Mouse (Mus musculus) hindbrain, embryonic 13.5 days (tissue): ENCODE measurements around the gene Kcnn3. TPM values are rescaled to one million over a fixed set of nuclear protein-coding genes. Genes with fewer than 3 reads are reported as not detected.

Source experiments
- ATAC-seq: fragments of 200-750 bp; cut with Nextera tagmentation; 2 replicates; pipeline ENCODE4 v1.8.0; 2017; ENCODE audit warnings: moderate TSS enrichment; ENCODE audit not compliant: low FRiP score
- H3K27ac ChIP-seq: fragments of 300-500 bp; sonication (generic); 2 replicates; pipeline ENCODE4 v1.5.1; 2015; ENCODE audit warnings: inconsistent platforms, mild to moderate bottlenecking, moderate library complexity
- H3K27me3 ChIP-seq: fragments of 300-500 bp; sonication (generic); 2 replicates; pipeline ENCODE4 v1.6.1; 2015; ENCODE audit warnings: mild to moderate bottlenecking, inconsistent platforms
- H3K36me3 ChIP-seq: fragments of 300-500 bp; sonication (generic); 2 replicates; pipeline ENCODE4 v1.6.1; 2015; ENCODE audit warnings: mild to moderate bottlenecking, inconsistent platforms
- H3K4me1 ChIP-seq: fragments of 300-500 bp; sonication (generic); replicated peaks from 2 replicates; pipeline ENCODE4 v1.6.1; 2015; ENCODE audit warnings: inconsistent platforms
- H3K4me2 ChIP-seq: fragments of 300-500 bp; sonication (generic); 2 replicates; pipeline ENCODE4 v1.6.1; 2015; ENCODE audit warnings: inconsistent platforms, mild to moderate bottlenecking, moderate library complexity
- H3K4me3 ChIP-seq: fragments of 300-500 bp; sonication (generic); 2 replicates; pipeline ENCODE4 v1.5.1; 2015; ENCODE audit warnings: mild to moderate bottlenecking, inconsistent platforms
- H3K9ac ChIP-seq: fragments of 300-500 bp; sonication (generic); 2 replicates; pipeline ENCODE4 v1.6.1; 2015; ENCODE audit warnings: mild to moderate bottlenecking, inconsistent platforms
- H3K9me3 ChIP-seq: fragments of 300-500 bp; sonication (generic); 2 replicates; pipeline ENCODE4 v1.6.1; 2016; ENCODE audit warnings: inconsistent platforms
- WGBS: fragments of 180-500 bp; shearing (Covaris S2); methylation state at CpG from one replicate; pipeline ENCODE4 v1.1.7; 2015; 5-methylcytosine and 5-hydroxymethylcytosine counted together
- polyA plus RNA-seq: library from polyadenylated mRNA; unstranded; fragments of >200 nt; fragmentation: Nextera tagmentation; extraction: Ambion mirVana; gene quantifications from 2 replicates; pipeline ENCODE4 v1.2.1, GENCODE M21; 2015

Gene Kcnn3
- polyA plus RNA-seq, 1 experiment from 2014 or later, result 6.6 TPM

GRCm38 (mm10) chr3:89659938-89660620 lies 140.1 kb downstream of the Kcnn3 start:
- Histone ChIP-seq H3K36me3 (no peaks in the 10 kb centered on the region), H3K27ac (peak overlapping the region; percentile 80), H3K4me3 (no peak overlapping the region), H3K4me1 (peaks cover 43% of the 10 kb centered on the region), H3K27me3 (peaks cover 7% of the 10 kb centered on the region; the same call in 1 of the 2 replicates), H3K4me2 (no peak overlapping the region), H3K9ac (no peak overlapping the region), H3K9me3 (no peaks in the 10 kb centered on the region)
- ATAC-seq, result peak; percentile 71; the same call in 1 of the 2 replicates
- 58% methylated on average over 11 of the region's 11 CpGs for WGBS

GRCm38 (mm10) chr3:89664808-89665207 lies 144.8 kb downstream of the Kcnn3 start:
- no peaks in the 10 kb centered on the region for H3K36me3 ChIP-seq
- H3K27me3 ChIP-seq, result 0 out of 2 replicates have a peak, but pooled peaks cover 5% of the 10 kb centered on the region
- no peaks in the 10 kb centered on the region for H3K9me3 ChIP-seq
- H3K4me2 ChIP-seq, result no peak overlapping the region
- H3K4me3 ChIP-seq, result no peak overlapping the region
- no peak overlapping the region for H3K27ac ChIP-seq
- 32% methylated on average over 12 of the region's 12 CpGs for WGBS
- peaks cover 51% of the 10 kb centered on the region for H3K4me1 ChIP-seq
- no peak overlapping the region; the same call in 1 of the 2 replicates for H3K9ac ChIP-seq
- ATAC-seq, result no peak

- ATAC-seq, result no peak
- 41% methylated on average over 11 of the region's 11 CpGs for WGBS
- Histone ChIP-seq H3K36me3 (no peaks in the 10 kb centered on the region), H3K4me2 (no peak overlapping the region), H3K4me1 (peaks cover 36% of the 10 kb centered on the region), H3K4me3 (no peak overlapping the region), H3K9me3 (no peaks in the 10 kb centered on the region), H3K27me3 (0 out of 2 replicates have a peak, but pooled peaks cover 5% of the 10 kb centered on the region), H3K27ac (no peak overlapping the region), H3K9ac (no peak overlapping the region)
Observed at GRCm38 (mm10) chr3:89667131-89667530, 147.2 kb downstream of the Kcnn3 start.

- H3K27me3 ChIP-seq, result 0 out of 2 replicates have a peak, but pooled peaks cover under 1% of the 10 kb centered on the region
- H3K9ac ChIP-seq, result no peak overlapping the region
- no peaks in the 10 kb centered on the region for H3K36me3 ChIP-seq
- ATAC-seq, result no peak
- H3K27ac ChIP-seq, result no peak overlapping the region
- no peak overlapping the region for H3K4me3 ChIP-seq
- H3K4me1 ChIP-seq, result peaks cover 10% of the 10 kb centered on the region
- no peaks in the 10 kb centered on the region for H3K9me3 ChIP-seq
- WGBS, result 82% methylated on average over 6 of the region's 6 CpGs
- H3K4me2 ChIP-seq, result no peak overlapping the region
Observed at GRCm38 (mm10) chr3:89671334-89671733, 151.4 kb downstream of the Kcnn3 start.

GRCm38 (mm10) chr3:89672573-89673317 lies 152.8 kb downstream of the Kcnn3 start:
- H3K4me3 ChIP-seq, result no peak overlapping the region
- ATAC-seq, result no peak

GRCm38 (mm10) chr3:89677617-89678016 lies 157.7 kb downstream of the Kcnn3 start:
- 33% methylated on average over 5 of the region's 5 CpGs for WGBS
- H3K27ac ChIP-seq, result peak overlapping the region; percentile 70
- no peaks in the 10 kb centered on the region for H3K36me3 ChIP-seq
- no peak overlapping the region for H3K9ac ChIP-seq
- ATAC-seq, result no peak
- no peak overlapping the region for H3K4me3 ChIP-seq
- H3K4me2 ChIP-seq, result no peak overlapping the region
- no peaks in the 10 kb centered on the region for H3K9me3 ChIP-seq
- H3K27me3 ChIP-seq, result 0 out of 2 replicates have a peak, but pooled peaks cover 2% of the 10 kb centered on the region
- H3K4me1 ChIP-seq, result peaks cover 15% of the 10 kb centered on the region

More at GRCm38 (mm10) chr3:89672573-89673317, 152.8 kb downstream of the Kcnn3 start:
- no peak overlapping the region for H3K9ac ChIP-seq
- 0 out of 2 replicates have a peak, but pooled peaks cover 2% of the 10 kb centered on the region for H3K27me3 ChIP-seq
- H3K4me1 ChIP-seq, result peaks cover 7% of the 10 kb centered on the region; the same call in 1 of the 2 replicates
- no peaks in the 10 kb centered on the region for H3K9me3 ChIP-seq
- WGBS, result 88% methylated on average over 12 of the region's 12 CpGs
- H3K27ac ChIP-seq, result no peak overlapping the region
- no peaks in the 10 kb centered on the region for H3K36me3 ChIP-seq
- no peak overlapping the region for H3K4me2 ChIP-seq

- Histone ChIP-seq H3K4me3 (no peak overlapping the region), H3K27ac (no peak overlapping the region), H3K9me3 (no peaks in the 10 kb centered on the region), H3K36me3 (no peaks in the 10 kb centered on the region), H3K4me1 (peaks cover 30% of the 10 kb centered on the region), H3K9ac (no peak overlapping the region), H3K4me2 (no peak overlapping the region), H3K27me3 (0 out of 2 replicates have a peak, but pooled peaks cover 11% of the 10 kb centered on the region)
- 59% methylated on average over 5 of the region's 5 CpGs for WGBS
- no peak for ATAC-seq
Observed at GRCm38 (mm10) chr3:89686031-89686430, 166.1 kb downstream of the Kcnn3 start.

GRCm38 (mm10) chr3:89688694-89689581 lies 169.0 kb downstream of the Kcnn3 start:
- H3K9ac ChIP-seq, result peak overlapping the region; percentile 82
- 0 out of 2 replicates have a peak, but pooled peaks cover 11% of the 10 kb centered on the region for H3K27me3 ChIP-seq
- H3K9me3 ChIP-seq, result peaks cover 5% of the 10 kb centered on the region; the same call in 1 of the 2 replicates
- peak overlapping the region; percentile 66 for H3K4me2 ChIP-seq
- peak overlapping the region; percentile 91 for H3K27ac ChIP-seq
- H3K4me1 ChIP-seq, result peaks cover 17% of the 10 kb centered on the region
- peak overlapping the region; percentile 51 for H3K4me3 ChIP-seq
- WGBS, result 3% methylated on average over 25 of the region's 25 CpGs
- ATAC-seq, result peak; percentile 89
- no peaks in the 10 kb centered on the region for H3K36me3 ChIP-seq

GRCm38 (mm10) chr3:89691776-89692175 lies 171.8 kb downstream of the Kcnn3 start:
- WGBS, result 83% methylated on average over 9 of the region's 9 CpGs
- Histone ChIP-seq H3K27ac (no peak overlapping the region), H3K4me3 (no peak overlapping the region), H3K4me1 (peaks cover 17% of the 10 kb centered on the region), H3K36me3 (no peaks in the 10 kb centered on the region), H3K9me3 (peaks cover 5% of the 10 kb centered on the region; the same call in 1 of the 2 replicates), H3K9ac (no peak overlapping the region), H3K27me3 (0 out of 2 replicates have a peak, but pooled peaks cover 8% of the 10 kb centered on the region), H3K4me2 (no peak overlapping the region)
- no peak for ATAC-seq

- H3K4me2 ChIP-seq, result no peak overlapping the region
- H3K4me1 ChIP-seq, result no peaks in the 10 kb centered on the region
- H3K4me3 ChIP-seq, result no peak overlapping the region
- H3K9me3 ChIP-seq, result peaks cover 5% of the 10 kb centered on the region; the same call in 1 of the 2 replicates
- 0 out of 2 replicates have a peak, but pooled peaks have one; percentile 54 for ATAC-seq
- no peaks in the 10 kb centered on the region for H3K36me3 ChIP-seq
- H3K27ac ChIP-seq, result no peak overlapping the region
- 66% methylated on average over 12 of the region's 12 CpGs for WGBS
- H3K9ac ChIP-seq, result no peak overlapping the region
- H3K27me3 ChIP-seq, result 0 out of 2 replicates have a peak, but pooled peaks cover 5% of the 10 kb centered on the region
Observed at GRCm38 (mm10) chr3:89696152-89696821, 176.3 kb downstream of the Kcnn3 start.

GRCm38 (mm10) chr3:89698958-89699357 lies 179.0 kb downstream of the Kcnn3 start:
- no peaks in the 10 kb centered on the region for H3K4me1 ChIP-seq
- no peak overlapping the region for H3K4me3 ChIP-seq
- H3K9me3 ChIP-seq, result no peaks in the 10 kb centered on the region
- H3K27ac ChIP-seq, result no peak overlapping the region
- H3K27me3 ChIP-seq, result 0 out of 2 replicates have a peak, but pooled peaks cover 5% of the 10 kb centered on the region
- 94% methylated on average over 1 of the region's 1 CpGs for WGBS
- ATAC-seq, result no peak
- no peaks in the 10 kb centered on the region for H3K36me3 ChIP-seq
- H3K4me2 ChIP-seq, result no peak overlapping the region
- no peak overlapping the region for H3K9ac ChIP-seq
